Mouse (Mus musculus) hindbrain, embryonic 13.5 days (tissue): ENCODE measurements around the gene Tcea2. TPM values are rescaled to one million over a fixed set of nuclear protein-coding genes. Genes with fewer than 3 reads are reported as not detected.

ENCODE experiments used
- ATAC-seq: fragments of 200-750 bp; cut with Nextera tagmentation; 2 replicates; pipeline ENCODE4 v1.8.0; 2017; ENCODE audit warnings: moderate TSS enrichment; ENCODE audit not compliant: low FRiP score
- H3K27ac ChIP-seq: fragments of 300-500 bp; sonication (generic); 2 replicates; pipeline ENCODE4 v1.5.1; 2015; ENCODE audit warnings: inconsistent platforms, mild to moderate bottlenecking, moderate library complexity
- H3K27me3 ChIP-seq: fragments of 300-500 bp; sonication (generic); 2 replicates; pipeline ENCODE4 v1.6.1; 2015; ENCODE audit warnings: mild to moderate bottlenecking, inconsistent platforms
- H3K36me3 ChIP-seq: fragments of 300-500 bp; sonication (generic); 2 replicates; pipeline ENCODE4 v1.6.1; 2015; ENCODE audit warnings: mild to moderate bottlenecking, inconsistent platforms
- H3K4me1 ChIP-seq: fragments of 300-500 bp; sonication (generic); replicated peaks from 2 replicates; pipeline ENCODE4 v1.6.1; 2015; ENCODE audit warnings: inconsistent platforms
- H3K4me2 ChIP-seq: fragments of 300-500 bp; sonication (generic); 2 replicates; pipeline ENCODE4 v1.6.1; 2015; ENCODE audit warnings: inconsistent platforms, mild to moderate bottlenecking, moderate library complexity
- H3K4me3 ChIP-seq: fragments of 300-500 bp; sonication (generic); 2 replicates; pipeline ENCODE4 v1.5.1; 2015; ENCODE audit warnings: mild to moderate bottlenecking, inconsistent platforms
- H3K9ac ChIP-seq: fragments of 300-500 bp; sonication (generic); 2 replicates; pipeline ENCODE4 v1.6.1; 2015; ENCODE audit warnings: mild to moderate bottlenecking, inconsistent platforms
- H3K9me3 ChIP-seq: fragments of 300-500 bp; sonication (generic); 2 replicates; pipeline ENCODE4 v1.6.1; 2016; ENCODE audit warnings: inconsistent platforms
- WGBS: fragments of 180-500 bp; shearing (Covaris S2); methylation state at CpG from one replicate; pipeline ENCODE4 v1.1.7; 2015; 5-methylcytosine and 5-hydroxymethylcytosine counted together
- polyA plus RNA-seq: library from polyadenylated mRNA; unstranded; fragments of >200 nt; fragmentation: Nextera tagmentation; extraction: Ambion mirVana; gene quantifications from 2 replicates; pipeline ENCODE4 v1.2.1, GENCODE M21; 2015

Gene Tcea2
- polyA plus RNA-seq, 1 experiment from 2014 or later: 36.0 TPM

- peak; percentile 65; the same call in 1 of the 2 replicates for ATAC-seq
- H3K4me3 ChIP-seq: no peak overlapping the region
- WGBS: 38% methylated on average over 17 of the region's 17 CpGs
- H3K27ac ChIP-seq: no peak overlapping the region
- peak overlapping the region; percentile 2; the same call in 1 of the 2 replicates for H3K4me2 ChIP-seq
- peaks cover 12% of the 10 kb centered on the region; the same call in 1 of the 2 replicates for H3K4me1 ChIP-seq
- H3K27me3 ChIP-seq: no peaks in the 10 kb centered on the region
- peaks cover 43% of the 10 kb centered on the region for H3K36me3 ChIP-seq
- H3K9ac ChIP-seq: no peak overlapping the region
- no peaks in the 10 kb centered on the region for H3K9me3 ChIP-seq
Measured at GRCm38 (mm10) chr2:181658930-181659555, 21.1 kb upstream of the Tcea2 start.

GRCm38 (mm10) chr2:181659609-181660055 lies 20.5 kb upstream of the Tcea2 start:
- H3K27me3 ChIP-seq: no peaks in the 10 kb centered on the region
- H3K4me1 ChIP-seq: peaks cover 12% of the 10 kb centered on the region; the same call in 1 of the 2 replicates
- peak; percentile 64 for ATAC-seq
- no peak overlapping the region for H3K4me3 ChIP-seq
- H3K4me2 ChIP-seq: peak overlapping the region; percentile 2; the same call in 1 of the 2 replicates
- 12% methylated on average over 9 of the region's 9 CpGs for WGBS
- H3K9me3 ChIP-seq: no peaks in the 10 kb centered on the region
- H3K36me3 ChIP-seq: peaks cover 37% of the 10 kb centered on the region
- no peak overlapping the region for H3K9ac ChIP-seq
- H3K27ac ChIP-seq: no peak overlapping the region

GRCm38 (mm10) chr2:181662620-181663297 lies 17.4 kb upstream of the Tcea2 start:
- 92% methylated on average over 3 of the region's 3 CpGs for WGBS

GRCm38 (mm10) chr2:181663298-181663630 lies 16.8 kb upstream of the Tcea2 start:
- H3K27me3 ChIP-seq: peaks cover 7% of the 10 kb centered on the region
- H3K36me3 ChIP-seq: peaks cover 3% of the 10 kb centered on the region; the same call in 1 of the 2 replicates
- H3K9ac ChIP-seq: no peak overlapping the region; the same call in 1 of the 2 replicates
- peak overlapping the region; percentile 19; the same call in 1 of the 2 replicates for H3K27ac ChIP-seq
- peaks cover 12% of the 10 kb centered on the region; the same call in 1 of the 2 replicates for H3K4me1 ChIP-seq
- no peaks in the 10 kb centered on the region for H3K9me3 ChIP-seq
- no peak overlapping the region for H3K4me2 ChIP-seq
- no peak overlapping the region for H3K4me3 ChIP-seq
- no peak for ATAC-seq
- 29% methylated on average over 4 of the region's 4 CpGs for WGBS

More at GRCm38 (mm10) chr2:181662620-181663297, 17.4 kb upstream of the Tcea2 start:
- no peak overlapping the region for H3K4me2 ChIP-seq
- peak overlapping the region; percentile 19; the same call in 1 of the 2 replicates for H3K27ac ChIP-seq
- no peak overlapping the region for H3K4me3 ChIP-seq
- H3K36me3 ChIP-seq: peaks cover 7% of the 10 kb centered on the region; the same call in 1 of the 2 replicates
- no peak for ATAC-seq
- H3K9me3 ChIP-seq: no peaks in the 10 kb centered on the region
- peaks cover 12% of the 10 kb centered on the region; the same call in 1 of the 2 replicates for H3K4me1 ChIP-seq
- peaks cover 2% of the 10 kb centered on the region; the same call in 1 of the 2 replicates for H3K27me3 ChIP-seq
- no peak overlapping the region for H3K9ac ChIP-seq

GRCm38 (mm10) chr2:181670285-181670912 lies 9.7 kb upstream of the Tcea2 start:
- WGBS: 3% methylated on average over 47 of the region's 56 CpGs
- peaks cover 71% of the 10 kb centered on the region for H3K27me3 ChIP-seq
- H3K4me2 ChIP-seq: peak overlapping the region; percentile 66
- peak overlapping the region; percentile 45 for H3K4me3 ChIP-seq
- H3K27ac ChIP-seq: no peak overlapping the region
- no peak for ATAC-seq
- H3K4me1 ChIP-seq: peaks cover 36% of the 10 kb centered on the region
- H3K9me3 ChIP-seq: no peaks in the 10 kb centered on the region
- no peaks in the 10 kb centered on the region for H3K36me3 ChIP-seq
- peak overlapping the region; percentile 67 for H3K9ac ChIP-seq

GRCm38 (mm10) chr2:181670913-181671311 lies 9.2 kb upstream of the Tcea2 start:
- no peaks in the 10 kb centered on the region for H3K36me3 ChIP-seq
- H3K27ac ChIP-seq: no peak overlapping the region
- WGBS: under 1% methylated on average over 41 of the region's 41 CpGs
- H3K4me1 ChIP-seq: peaks cover 41% of the 10 kb centered on the region
- H3K9ac ChIP-seq: peak overlapping the region; percentile 67
- H3K9me3 ChIP-seq: no peaks in the 10 kb centered on the region
- peak overlapping the region; percentile 66 for H3K4me2 ChIP-seq
- H3K27me3 ChIP-seq: peaks cover 71% of the 10 kb centered on the region
- H3K4me3 ChIP-seq: peak overlapping the region; percentile 45
- no peak for ATAC-seq

GRCm38 (mm10) chr2:181671326-181671725 lies 8.8 kb upstream of the Tcea2 start, which contains the start of gene Sox18:
Sox18 (minus strand) TSS chr2:181671640.
- H3K4me2 ChIP-seq: peak within 1 kb of the TSS; percentile 66
- H3K9ac ChIP-seq: peak within 1 kb of the TSS; percentile 67
- H3K9me3 ChIP-seq: no peaks in the 10 kb centered on the region
- no peaks in the 10 kb centered on the region for H3K36me3 ChIP-seq
- peaks cover 71% of the 10 kb centered on the region for H3K27me3 ChIP-seq
- WGBS: under 1% methylated on average over 42 of the region's 43 CpGs
- H3K4me1 ChIP-seq: peaks cover 45% of the 10 kb centered on the region
- ATAC-seq: 0 out of 2 replicates have a peak, but pooled peaks have one; percentile 37
- no peak within 1 kb of the TSS for H3K27ac ChIP-seq
- H3K4me3 ChIP-seq: peak within 1 kb of the TSS; percentile 45

- Histone ChIP-seq H3K9ac (no peak overlapping the region), H3K4me1 (peaks cover 51% of the 10 kb centered on the region), H3K27ac (no peak overlapping the region), H3K4me2 (peak overlapping the region; percentile 66), H3K4me3 (no peak overlapping the region), H3K9me3 (no peaks in the 10 kb centered on the region), H3K36me3 (no peaks in the 10 kb centered on the region), H3K27me3 (peaks cover 71% of the 10 kb centered on the region)
- WGBS: 32% methylated on average over 7 of the region's 7 CpGs
- ATAC-seq: no peak
Measured at GRCm38 (mm10) chr2:181671984-181672383, 8.1 kb upstream of the Tcea2 start.

- WGBS: 54% methylated on average over 1 of the region's 1 CpGs
- H3K9me3 ChIP-seq: no peaks in the 10 kb centered on the region
- H3K27ac ChIP-seq: no peak overlapping the region
- no peak overlapping the region for H3K4me3 ChIP-seq
- no peak; the same call in 1 of the 2 replicates for ATAC-seq
- no peak overlapping the region for H3K9ac ChIP-seq
- no peaks in the 10 kb centered on the region for H3K36me3 ChIP-seq
- peaks cover 53% of the 10 kb centered on the region for H3K4me1 ChIP-seq
- H3K4me2 ChIP-seq: no peak overlapping the region
- peaks cover 61% of the 10 kb centered on the region for H3K27me3 ChIP-seq
Measured at GRCm38 (mm10) chr2:181673501-181673900, 6.6 kb upstream of the Tcea2 start.

- Histone ChIP-seq H3K4me2 (no peak overlapping the region), H3K27me3 (peaks cover 47% of the 10 kb centered on the region), H3K9ac (no peak overlapping the region), H3K4me3 (no peak overlapping the region), H3K9me3 (no peaks in the 10 kb centered on the region), H3K36me3 (no peaks in the 10 kb centered on the region), H3K27ac (0 out of 2 replicates have a peak overlapping the region, but pooled peaks have one; percentile 40), H3K4me1 (peaks cover 60% of the 10 kb centered on the region)
- no peak for ATAC-seq
- WGBS: 75% methylated on average over 4 of the region's 4 CpGs
Measured at GRCm38 (mm10) chr2:181674934-181675333, 5.2 kb upstream of the Tcea2 start.

GRCm38 (mm10) chr2:181675454-181675853 lies 4.7 kb upstream of the Tcea2 start:
- Histone ChIP-seq H3K4me3 (no peak overlapping the region), H3K36me3 (no peaks in the 10 kb centered on the region), H3K9me3 (no peaks in the 10 kb centered on the region), H3K4me1 (peaks cover 57% of the 10 kb centered on the region), H3K27me3 (peaks cover 42% of the 10 kb centered on the region), H3K27ac (peak overlapping the region; percentile 40), H3K9ac (no peak overlapping the region; the same call in 1 of the 2 replicates), H3K4me2 (peak overlapping the region; percentile 37)
- 2% methylated on average over 14 of the region's 14 CpGs for WGBS
- ATAC-seq: no peak

- Histone ChIP-seq H3K4me2 (no peak overlapping the region), H3K4me1 (peaks cover 57% of the 10 kb centered on the region), H3K27ac (peak overlapping the region; percentile 40), H3K9ac (no peak overlapping the region), H3K27me3 (peaks cover 32% of the 10 kb centered on the region), H3K36me3 (no peaks in the 10 kb centered on the region), H3K9me3 (no peaks in the 10 kb centered on the region), H3K4me3 (no peak overlapping the region)
- WGBS: 26% methylated on average over 2 of the region's 2 CpGs
- no peak for ATAC-seq
Measured at GRCm38 (mm10) chr2:181676424-181676823, 3.7 kb upstream of the Tcea2 start.
